In genomic region chr10:59642659-59643377, GRCm38 (mm10) we compare ENCODE assay signal across 18 mouse cellular contexts. TPM values are rescaled to one million over a fixed set of nuclear protein-coding genes. Genes with fewer than 3 reads are reported as not detected.
DNase-seq lines count a peak whose midpoint lies in the region; ATAC-seq and TF ChIP-seq lines count a peak whose summit lies in the region.
"Had no signal": no experiment of that assay in that cellular context is flagged by ENCODE, and none has a peak within 500 bp of the region (broad histone marks: within the 10 kb centered on the region; RNA-seq: fewer than 3 reads in every experiment).

No protein-coding gene starts in this region.

- WGBS in stomach, postnatal 0 days: 47% methylated on average over 8 of the region's 8 CpGs

- intact Hi-C loops in left cerebral cortex, postnatal 10 days (cut with DNase I): no loop called here

- DNase-seq in lung, postnatal 25 days (ENCODE audit: low spot score): peak; percentile 42
- no peak for DNase-seq in lung, postnatal 4 days
- DNase-seq in MEL-GATA-1-ER (ENCODE audit: extremely low read depth, low read depth): peak; percentile 60
- peak; percentile 80 for DNase-seq in fibroblast of lung, adult 2 months (ENCODE audit: low read depth)
- DNase-seq in stomach, postnatal 0 days (ENCODE audit: low spot score): peak; percentile 35
- no peak for DNase-seq in left cerebral cortex, postnatal 10 days (ENCODE audit: extremely low spot score in 1 of 2, low spot score in 2 of 2)
- no peak for DNase-seq in layer of hippocampus, adult 9-11 months
- DNase-seq: adrenal gland, adult 2 months; cerebellum, postnatal 36 days; kidney, postnatal 14 days; thymus, postnatal 14 days had no signal

- H3K27me3 ChIP-seq in stomach, postnatal 0 days (ENCODE audit: control insufficient read depth, insufficient read depth, low read length): no peaks in the 10 kb centered on the region
- H3K27me3 ChIP-seq: intestine, embryonic 15.5 days; limb, embryonic 13.5 days; midbrain, embryonic 13.5 days; neural tube, embryonic 12.5 days had no signal

- TF ChIP-seq EP300 in stomach, postnatal 0 days (optimal IDR thresholded peaks at IDR 0.05): no peak

- no peak overlapping the region for H3K27ac ChIP-seq in stomach, postnatal 0 days (replicated peaks)
- H3K27ac ChIP-seq: intestine, embryonic 15.5 days; limb, embryonic 13.5 days; midbrain, embryonic 13.5 days; neural tube, embryonic 12.5 days had no signal

- H3K9ac ChIP-seq in stomach, postnatal 0 days (ENCODE audit: low read length): no peak overlapping the region
- H3K9ac ChIP-seq: intestine, embryonic 15.5 days; limb, embryonic 13.5 days; midbrain, embryonic 13.5 days; neural tube, embryonic 12.5 days had no signal

- no peaks in the 10 kb centered on the region; the same call in 1 of the 2 replicates for H3K4me1 ChIP-seq in stomach, postnatal 0 days (replicated peaks; ENCODE audit: control insufficient read depth, insufficient read depth)
- H3K4me1 ChIP-seq: intestine, embryonic 15.5 days; neural tube, embryonic 12.5 days had no signal

- ATAC-seq in stomach, postnatal 0 days (ENCODE audit: low FRiP score, low TSS enrichment): peak; percentile 91
- ATAC-seq: intestine, embryonic 15.5 days; midbrain, embryonic 13.5 days had no signal

- no peak for TF ChIP-seq CTCF in stomach, postnatal 0 days (IDR thresholded peaks at IDR 0.05; ENCODE audit: low read depth)

- no peak overlapping the region for H3K4me3 ChIP-seq in stomach, postnatal 0 days (ENCODE audit: low read depth, low read length)
- H3K4me3 ChIP-seq: intestine, embryonic 15.5 days; limb, embryonic 13.5 days; midbrain, embryonic 13.5 days; neural tube, embryonic 12.5 days had no signal

- no peaks in the 10 kb centered on the region for H3K9me3 ChIP-seq in stomach, postnatal 0 days (ENCODE audit: control insufficient read depth, low read length)
- H3K9me3 ChIP-seq: intestine, embryonic 15.5 days; midbrain, embryonic 13.5 days; neural tube, embryonic 12.5 days had no signal

- H3K36me3 ChIP-seq in stomach, postnatal 0 days (ENCODE audit: control insufficient read depth, insufficient read depth, low read length): no peaks in the 10 kb centered on the region
- H3K36me3 ChIP-seq: intestine, embryonic 15.5 days; limb, embryonic 13.5 days; midbrain, embryonic 13.5 days; neural tube, embryonic 12.5 days had no signal

- no peak overlapping the region for H3K4me2 ChIP-seq in stomach, postnatal 0 days (replicated peaks; ENCODE audit: low read depth)
- H3K4me2 ChIP-seq: intestine, embryonic 15.5 days; limb, embryonic 13.5 days; midbrain, embryonic 13.5 days; neural tube, embryonic 12.5 days had no signal

RNA-seq across cellular contexts. Expression of gene Mcu, which starts 26.3 kb away (rescaled TPM):
- polyA plus RNA-seq in stomach, postnatal 0 days (2015; fragmentation: Nextera tagmentation; extraction: Ambion mirVana): 56.9 and 57.2 TPM in 2 replicates
- total RNA-seq in left cerebral cortex, postnatal 10 days (2021): 10 to 100 TPM; 65.9 to 67.9 TPM

RNA-seq across cellular contexts. Expression of gene Gm10322, which starts 27.0 kb away (rescaled TPM):
- 0.38 TPM in 1 of 2 replicates, not detected in the other for polyA plus RNA-seq in stomach, postnatal 0 days (2015; fragmentation: Nextera tagmentation; extraction: Ambion mirVana)
- not detected for total RNA-seq in left cerebral cortex, postnatal 10 days (2021)
- total RNA-seq: adrenal gland, adult 2 months; heart, adult 8-10 months; heart, postnatal 25 days; layer of hippocampus, postnatal 25 days had no signal
- polyA plus RNA-seq: adrenal gland, adult 2 months; intestine, embryonic 15.5 days; limb, embryonic 13.5 days; midbrain, embryonic 13.5 days; neural tube, embryonic 12.5 days had no signal

RNA-seq across cellular contexts. Expression of gene Micu1, which starts 59.5 kb away (rescaled TPM):
- 52.4 and 56.2 TPM in 2 replicates for polyA plus RNA-seq in stomach, postnatal 0 days (2015; fragmentation: Nextera tagmentation; extraction: Ambion mirVana)
- total RNA-seq in left cerebral cortex, postnatal 10 days (2021): 10 to 100 TPM; 78.5 to 79.8 TPM

Comparison
In these comparisons a context has a peak if more than half of its experiments do, and no peak if none do; other contexts are left out.
1. DNase-seq: peak in lung, postnatal 25 days (single experiment), MEL-GATA-1-ER (single experiment), fibroblast of lung, adult 2 months (single experiment) and stomach, postnatal 0 days (single experiment); none in lung, postnatal 4 days (0 of 2), left cerebral cortex, postnatal 10 days (0 of 2) and layer of hippocampus, adult 9-11 months (single experiment).